Mouse (Mus musculus): ENCODE measurements around the gene Entpd7. TPM values are rescaled to one million over a fixed set of nuclear protein-coding genes. Genes with fewer than 3 reads are reported as not detected.

Gene Entpd7
- polyA plus RNA-seq, 1 experiment from 2014 or later: 6.6 TPM

- ATAC-seq (ENCODE audit: extremely low read depth, insufficient number of reproducible peaks, low FRiP score, low TSS enrichment): no peak
- no peak overlapping the region for H3K4me3 ChIP-seq
- peaks cover 28% of the 10 kb centered on the region for H3K36me3 ChIP-seq
- H3K4me1 ChIP-seq: no peaks in the 10 kb centered on the region
- no peak overlapping the region for H3K27ac ChIP-seq (replicated peaks)
- H3K9me3 ChIP-seq: no peaks in the 10 kb centered on the region
- H3K4me2 ChIP-seq: no peak overlapping the region
- H3K9ac ChIP-seq: no peak overlapping the region
- WGBS: 42% methylated on average over 19 of the region's 19 CpGs
- H3K27me3 ChIP-seq (replicated peaks): no peaks in the 10 kb centered on the region
Observed at GRCm38 (mm10) chr19:43662176-43662967, 27.1 kb upstream of the Entpd7 start.

DNA sequence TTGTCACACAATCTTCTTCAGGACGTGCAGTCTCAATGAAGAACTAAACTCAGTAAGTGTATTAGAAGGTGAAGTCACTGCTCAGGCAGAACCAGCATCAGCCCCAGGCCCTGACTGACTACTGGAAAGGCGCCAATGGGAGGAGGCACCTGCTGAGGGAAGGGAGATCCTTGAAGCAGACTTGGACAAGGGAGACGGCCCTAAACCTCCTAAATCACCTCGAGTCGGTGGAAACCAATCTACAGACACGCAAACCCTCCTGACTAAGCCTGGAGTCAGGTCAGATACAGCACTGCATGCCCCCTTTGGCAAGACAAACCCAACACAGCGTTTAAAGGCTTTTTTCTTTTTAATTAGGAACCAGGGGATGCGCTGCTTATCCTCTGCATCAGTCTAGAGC, 26.0 kb upstream of the Entpd7 start:
- no peaks in the 10 kb centered on the region for H3K9me3 ChIP-seq
- no peak overlapping the region for H3K4me2 ChIP-seq
- H3K27ac ChIP-seq (replicated peaks): no peak overlapping the region

GRCm38 (mm10) chr19:43665441-43666048, 23.9 kb upstream of the Entpd7 start:
- ATAC-seq (ENCODE audit: extremely low read depth, insufficient number of reproducible peaks, low FRiP score, low TSS enrichment): no peak
- H3K27ac ChIP-seq (replicated peaks): no peak overlapping the region
- H3K4me3 ChIP-seq: no peak overlapping the region
- whole genome bisulfite sequencing: 55% methylated on average over 12 of the region's 12 CpGs
- H3K4me1 ChIP-seq: peaks cover 2% of the 10 kb centered on the region
- no peak overlapping the region for H3K4me2 ChIP-seq
- peaks cover 31% of the 10 kb centered on the region for H3K36me3 ChIP-seq
- H3K9ac ChIP-seq: no peak overlapping the region
- H3K9me3 ChIP-seq: no peaks in the 10 kb centered on the region
- H3K27me3 ChIP-seq (replicated peaks): no peaks in the 10 kb centered on the region

More for the DNA sequence above, 26.0 kb upstream of the Entpd7 start:
- Histone ChIP-seq H3K4me1 (no peaks in the 10 kb centered on the region), H3K27me3 (replicated peaks) (no peaks in the 10 kb centered on the region), H3K4me3 (no peak overlapping the region), H3K36me3 (peaks cover 28% of the 10 kb centered on the region), H3K9ac (no peak overlapping the region)
- no peak for ATAC-seq (ENCODE audit: extremely low read depth, insufficient number of reproducible peaks, low FRiP score, low TSS enrichment)
- 83% methylated on average over 8 of the region's 8 CpGs for WGBS

DNA sequence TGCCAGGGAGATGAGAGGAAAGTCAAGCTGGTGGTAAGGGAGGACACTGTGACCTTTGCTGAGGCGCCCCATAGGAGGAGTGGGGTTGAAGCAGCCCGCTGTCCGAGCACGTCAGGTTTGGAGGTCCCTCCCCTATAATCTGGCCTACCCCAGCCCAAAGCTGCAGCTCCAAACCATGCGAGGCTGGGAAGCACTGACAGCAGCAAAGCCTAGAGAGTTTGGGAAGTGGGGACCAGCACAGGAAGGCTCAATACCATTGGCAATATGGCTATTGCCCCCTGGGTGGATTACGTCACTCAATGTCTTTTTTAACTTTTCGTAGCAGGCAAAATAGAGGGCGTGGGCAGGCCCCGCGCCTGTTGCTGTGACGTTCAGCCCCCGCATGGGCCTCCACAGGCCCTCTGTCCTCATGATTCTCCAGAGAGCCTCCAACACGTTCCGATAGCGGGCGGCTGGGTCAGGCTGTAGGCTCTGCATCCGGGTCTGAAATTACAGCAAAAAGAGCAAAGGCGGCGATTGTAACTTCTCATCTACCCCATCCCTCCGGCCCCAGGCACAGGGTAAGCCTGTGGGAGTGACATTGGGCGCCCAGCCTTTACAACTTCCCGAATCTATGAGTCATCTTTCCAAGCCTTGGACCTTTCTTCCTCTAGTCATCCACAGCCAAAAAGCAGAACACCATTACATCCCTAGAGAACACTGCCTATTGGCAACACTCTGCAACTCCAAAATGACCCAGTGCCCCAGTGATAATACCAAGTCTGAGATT, 22.6 kb upstream of the Entpd7 start:
- H3K27me3 ChIP-seq (replicated peaks): no peaks in the 10 kb centered on the region
- no peaks in the 10 kb centered on the region for H3K9me3 ChIP-seq
- H3K4me1 ChIP-seq: peaks cover 14% of the 10 kb centered on the region
- no peak overlapping the region for H3K9ac ChIP-seq
- peaks cover 31% of the 10 kb centered on the region for H3K36me3 ChIP-seq
- H3K27ac ChIP-seq (replicated peaks): no peak overlapping the region
- no peak overlapping the region for H3K4me3 ChIP-seq
- WGBS: 86% methylated on average over 22 of the region's 22 CpGs
- H3K4me2 ChIP-seq: no peak overlapping the region
- ATAC-seq (ENCODE audit: extremely low read depth, insufficient number of reproducible peaks, low FRiP score, low TSS enrichment): no peak

- WGBS: 67% methylated on average over 4 of the region's 4 CpGs
- H3K4me1 ChIP-seq: peaks cover 18% of the 10 kb centered on the region
- no peak overlapping the region for H3K9ac ChIP-seq
- H3K27ac ChIP-seq (replicated peaks): no peak overlapping the region
- H3K27me3 ChIP-seq (replicated peaks): no peaks in the 10 kb centered on the region
- no peak overlapping the region for H3K4me3 ChIP-seq
- peaks cover 31% of the 10 kb centered on the region for H3K36me3 ChIP-seq
- no peak for ATAC-seq (ENCODE audit: extremely low read depth, insufficient number of reproducible peaks, low FRiP score, low TSS enrichment)
- H3K9me3 ChIP-seq: no peaks in the 10 kb centered on the region
- H3K4me2 ChIP-seq: no peak overlapping the region
Observed at GRCm38 (mm10) chr19:43667430-43667809, 22.1 kb upstream of the Entpd7 start.

- H3K27ac ChIP-seq (replicated peaks): no peak overlapping the region
- whole genome bisulfite sequencing: 82% methylated on average over 8 of the region's 8 CpGs
- no peak for ATAC-seq (ENCODE audit: extremely low read depth, insufficient number of reproducible peaks, low FRiP score, low TSS enrichment)
- H3K4me2 ChIP-seq: no peak overlapping the region
- H3K9ac ChIP-seq: no peak overlapping the region
- peaks cover 14% of the 10 kb centered on the region for H3K36me3 ChIP-seq
- H3K27me3 ChIP-seq (replicated peaks): no peaks in the 10 kb centered on the region
- no peaks in the 10 kb centered on the region for H3K9me3 ChIP-seq
- H3K4me3 ChIP-seq: no peak overlapping the region
- peaks cover 28% of the 10 kb centered on the region for H3K4me1 ChIP-seq
Observed at GRCm38 (mm10) chr19:43669136-43669759, 20.2 kb upstream of the Entpd7 start.

- Histone ChIP-seq H3K27ac (replicated peaks) (no peak overlapping the region), H3K4me2 (peak overlapping the region; percentile 11; the same call in 1 of the 2 replicates), H3K4me3 (no peak overlapping the region), H3K36me3 (0 out of 2 replicates have a peak, but pooled peaks cover 6% of the 10 kb centered on the region), H3K9ac (peak overlapping the region; percentile 48), H3K9me3 (no peaks in the 10 kb centered on the region), H3K27me3 (replicated peaks) (no peaks in the 10 kb centered on the region), H3K4me1 (peaks cover 29% of the 10 kb centered on the region)
- no peak for ATAC-seq (ENCODE audit: extremely low read depth, insufficient number of reproducible peaks, low FRiP score, low TSS enrichment)
- WGBS: 43% methylated on average over 7 of the region's 7 CpGs
Observed at GRCm38 (mm10) chr19:43671054-43671453, 18.4 kb upstream of the Entpd7 start.

DNA sequence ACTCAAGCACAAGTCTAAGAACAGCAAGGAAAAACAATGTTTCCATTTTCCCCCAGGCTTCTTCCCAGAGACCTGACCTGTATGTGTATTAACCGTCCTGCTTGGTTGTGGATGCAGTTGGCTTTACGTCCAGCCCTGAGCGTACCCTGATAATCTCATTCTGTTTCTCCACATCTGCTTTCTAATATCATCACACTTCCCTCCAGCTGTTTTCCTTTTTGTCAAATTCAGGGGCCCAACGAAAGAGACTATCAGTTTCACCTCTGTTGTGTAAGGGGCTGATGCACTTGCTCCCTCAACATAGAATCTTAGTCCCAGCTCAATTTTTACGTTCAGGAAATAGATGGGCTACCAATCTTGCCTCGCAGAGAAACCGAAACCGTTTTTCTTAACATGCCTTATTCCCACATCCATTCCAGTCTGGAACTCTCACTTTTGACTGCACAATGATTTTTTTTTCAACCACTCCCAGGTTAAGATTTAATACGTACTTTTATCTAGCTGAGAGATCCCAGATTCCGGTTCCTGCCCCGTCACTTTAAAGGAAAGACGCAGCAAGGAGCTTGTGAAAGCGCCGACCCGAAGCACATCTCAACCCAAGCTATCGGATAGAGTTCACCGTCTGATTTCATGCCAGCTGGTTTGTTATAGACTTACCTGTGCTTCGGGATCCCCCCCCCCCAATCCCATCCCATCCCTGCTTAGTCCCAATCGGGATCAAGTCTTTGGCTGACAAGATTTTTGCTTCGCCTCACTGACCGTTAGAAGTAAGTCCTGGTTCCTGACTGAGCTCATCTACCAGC, 15.8 kb upstream of the Entpd7 start:
- Histone ChIP-seq H3K27ac (replicated peaks) (peak overlapping the region; percentile 85), H3K4me2 (peak overlapping the region; percentile 83), H3K27me3 (replicated peaks) (no peaks in the 10 kb centered on the region), H3K9ac (peak overlapping the region; percentile 94), H3K4me1 (peaks cover 37% of the 10 kb centered on the region), H3K36me3 (0 out of 2 replicates have a peak, but pooled peaks cover 3% of the 10 kb centered on the region), H3K4me3 (peak overlapping the region; percentile 84), H3K9me3 (no peaks in the 10 kb centered on the region)
- 5% methylated on average over 21 of the region's 21 CpGs for WGBS
- no peak for ATAC-seq (ENCODE audit: extremely low read depth, insufficient number of reproducible peaks, low FRiP score, low TSS enrichment)

DNA sequence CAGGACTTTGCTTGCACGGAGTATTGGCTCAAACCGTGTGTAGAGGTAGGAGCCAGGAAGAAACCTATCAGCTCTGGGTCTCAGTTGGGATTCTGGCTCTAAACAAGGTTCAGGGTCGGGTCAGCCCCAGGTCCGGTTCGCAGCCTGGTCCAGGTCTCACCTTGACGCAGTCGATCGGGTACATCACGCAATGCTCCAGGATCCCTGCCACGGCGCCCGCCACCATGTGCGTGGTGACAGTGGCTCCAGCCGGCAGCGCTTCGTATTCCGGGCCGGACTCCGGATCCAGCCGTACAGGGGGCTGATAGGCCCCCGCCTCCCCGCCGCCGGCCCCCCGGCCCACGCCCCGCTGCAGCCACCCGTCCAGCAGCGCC, 15.2 kb upstream of the Entpd7 start:
- Histone ChIP-seq H3K36me3 (0 out of 2 replicates have a peak, but pooled peaks cover 3% of the 10 kb centered on the region), H3K27ac (replicated peaks) (peak overlapping the region; percentile 85), H3K4me2 (peak overlapping the region; percentile 83), H3K4me3 (peak overlapping the region; percentile 84), H3K9ac (peak overlapping the region; percentile 94), H3K27me3 (replicated peaks) (no peaks in the 10 kb centered on the region), H3K9me3 (no peaks in the 10 kb centered on the region), H3K4me1 (peaks cover 37% of the 10 kb centered on the region)
- no peak for ATAC-seq (ENCODE audit: extremely low read depth, insufficient number of reproducible peaks, low FRiP score, low TSS enrichment)
- WGBS: 2% methylated on average over 28 of the region's 29 CpGs

DNA sequence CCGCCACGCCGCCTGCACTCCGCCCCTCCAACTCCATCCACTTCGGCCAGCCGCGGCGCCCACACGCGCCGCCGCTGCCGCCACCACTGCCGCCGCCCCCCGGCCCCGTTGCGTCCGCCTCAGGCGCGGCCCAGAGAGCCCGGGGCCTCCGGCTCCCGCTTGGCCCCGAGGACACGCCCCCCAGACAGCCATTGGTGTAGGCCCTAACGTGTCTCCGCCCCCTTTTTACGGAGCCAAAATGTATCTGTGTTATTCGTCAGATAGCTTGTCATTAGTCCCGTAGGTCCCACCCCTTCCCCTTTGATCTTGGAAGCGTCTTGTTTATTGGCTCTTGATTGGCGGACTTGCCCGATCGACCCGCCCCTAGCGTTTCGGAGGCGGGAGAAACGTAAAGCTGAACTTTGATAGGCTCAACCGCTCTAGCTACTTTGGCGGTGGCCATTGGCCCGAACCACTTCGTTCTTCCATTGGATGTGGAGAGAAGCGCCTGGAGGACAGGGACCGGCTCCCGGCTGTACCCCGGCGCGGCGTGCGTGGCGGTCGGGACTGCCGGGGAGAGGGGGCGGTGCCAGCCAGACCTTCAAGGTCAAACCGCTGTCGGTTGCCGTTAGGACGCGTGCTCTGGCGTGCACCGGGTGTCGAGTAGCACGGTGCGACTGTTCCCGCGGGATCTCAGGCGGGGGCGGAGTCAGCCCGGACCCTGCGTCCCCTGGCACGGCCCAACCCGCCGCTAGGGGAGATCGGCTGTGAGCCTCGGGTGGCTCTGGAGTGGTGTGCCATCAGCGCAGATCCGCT, 14.5 kb upstream of the Entpd7 start, which contains the start of gene Slc25a28:
Gene Slc25a28 (minus strand): TSS at position 152 of the 795 bp plus-strand sequence.
- H3K9me3 ChIP-seq: no peaks in the 10 kb centered on the region
- under 1% methylated on average over 79 of the region's 79 CpGs for WGBS
- peak within 1 kb of the TSS; percentile 94 for H3K9ac ChIP-seq
- H3K4me3 ChIP-seq: peak within 1 kb of the TSS; percentile 84
- H3K4me1 ChIP-seq: peaks cover 37% of the 10 kb centered on the region
- no peaks in the 10 kb centered on the region for H3K27me3 ChIP-seq (replicated peaks)
- H3K4me2 ChIP-seq: peak within 1 kb of the TSS; percentile 96
- H3K27ac ChIP-seq (replicated peaks): peak within 1 kb of the TSS; percentile 98
- H3K36me3 ChIP-seq: 0 out of 2 replicates have a peak, but pooled peaks cover 1% of the 10 kb centered on the region
- ATAC-seq (ENCODE audit: extremely low read depth, insufficient number of reproducible peaks, low FRiP score, low TSS enrichment): peak; percentile 92

Data from heart, embryonic 13.5 days (tissue).